Mouse (Mus musculus) C2C12 (cell line): ENCODE data around the gene Rnf5. TPM values are rescaled to one million over a fixed set of nuclear protein-coding genes. Genes with fewer than 3 reads are reported as not detected.

Experiments
- H3K27me3 ChIP-seq: one replicate; pipeline ENCODE4 v1.6.1; 2011; ENCODE audit not compliant: control insufficient read depth, insufficient read depth, insufficient read length
- H3K36me3 ChIP-seq: one replicate; pipeline ENCODE4 v1.6.1; 2011; ENCODE audit not compliant: control insufficient read depth, insufficient read depth
- H3K4me3 ChIP-seq: one replicate; pipeline ENCODE4 v1.5.1; 2011; ENCODE audit warnings: mild to moderate bottlenecking, control low read depth; ENCODE audit not compliant: poor library complexity, insufficient read depth, severe bottlenecking
- H3K79me2 ChIP-seq: one replicate; pipeline ENCODE4 v1.6.1; 2011; ENCODE audit not compliant: control insufficient read depth, insufficient read depth
- H3K79me3 ChIP-seq: one replicate; pipeline ENCODE4 v1.6.1; 2011; ENCODE audit warnings: low read depth, control low read depth
- H3ac ChIP-seq: one replicate; pipeline ENCODE3; 2011; ENCODE audit warnings: low read depth; ENCODE audit not compliant: control insufficient read depth, insufficient read length
- CEBPB ChIP-seq: IDR thresholded peaks from one replicate; pipeline ENCODE4 v1.6.1; 2011; ENCODE audit warnings: low read depth, mild to moderate bottlenecking, control low read depth, moderate library complexity
- CTCF ChIP-seq: IDR thresholded peaks from one replicate; pipeline ENCODE4 v1.5.1; 2011; ENCODE audit not compliant: control insufficient read depth, insufficient read depth, insufficient read length
- FOSL1 ChIP-seq: IDR thresholded peaks from one replicate; pipeline ENCODE4 v1.8.0; 2011; ENCODE audit warnings: mild to moderate bottlenecking, low read length; ENCODE audit not compliant: poor library complexity, insufficient read depth, severe bottlenecking
- MAX ChIP-seq: IDR thresholded peaks from one replicate; pipeline ENCODE4 v1.6.1; 2011; ENCODE audit warnings: mild to moderate bottlenecking, control low read depth
- MYOD1 ChIP-seq: IDR thresholded peaks from one replicate; pipeline ENCODE4 v1.6.1; 2011; ENCODE audit warnings: low read depth; ENCODE audit not compliant: control insufficient read depth, insufficient read length
- MYOG ChIP-seq: IDR thresholded peaks from one replicate; pipeline ENCODE4 v1.6.1; 2011; ENCODE audit not compliant: control insufficient read depth, insufficient read length; ENCODE audit errors: extremely low read depth
- USF1 ChIP-seq: IDR thresholded peaks from one replicate; pipeline ENCODE4 v1.6.1; 2011; ENCODE audit warnings: low read depth, mild to moderate bottlenecking, control low read depth, moderate library complexity
- polyA plus RNA-seq: library from polyadenylated mRNA; unstranded; fragments of >200 nt; fragmentation: generic; extraction: Trizol; gene quantifications from one replicate; pipeline ENCODE4 v1.2.1, GENCODE M21; 2012; ENCODE audit warnings: missing spikeins

Gene Rnf5
- polyA plus RNA-seq, 1 experiment = 37.1 TPM

DNA sequence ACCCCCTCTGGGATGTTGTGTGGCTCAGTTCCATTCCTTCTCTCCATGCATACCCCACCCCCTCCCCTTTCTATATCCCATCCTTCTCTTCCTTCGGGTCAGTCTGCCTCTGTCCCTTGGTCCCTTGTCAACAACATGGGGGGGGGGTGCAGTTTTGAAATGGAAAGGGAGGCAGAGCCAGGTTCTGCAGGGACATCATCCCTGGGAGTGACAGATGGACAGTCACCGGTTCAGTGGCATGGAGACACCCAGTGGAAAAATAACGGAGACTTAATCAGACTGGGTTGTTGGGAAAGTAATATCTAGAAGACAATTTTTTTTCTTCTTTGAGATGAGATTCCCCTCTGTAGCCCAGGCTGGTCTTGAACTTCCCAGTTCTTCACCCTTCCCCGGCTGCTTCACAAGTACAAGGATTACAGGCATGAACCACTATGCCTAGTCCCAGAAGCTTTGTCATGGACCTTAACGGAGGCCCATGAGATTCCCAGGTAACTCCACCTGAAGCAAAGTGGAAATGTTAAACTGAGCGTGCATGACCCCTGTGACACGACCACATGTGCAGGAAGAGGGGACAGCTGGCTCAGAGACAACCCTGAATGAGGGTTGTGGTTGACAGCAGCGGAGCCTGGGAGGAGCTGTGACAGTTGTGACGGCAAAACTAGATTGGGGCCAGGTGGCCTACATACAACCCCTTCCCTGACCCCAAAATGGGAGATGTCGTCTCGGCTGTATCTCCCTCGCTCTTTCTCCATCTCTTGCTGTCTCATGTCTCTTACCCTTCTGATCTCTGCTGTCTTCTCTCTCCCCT, 26.5 kb upstream of the Rnf5 start:
- Histone ChIP-seq H3K79me3 (no peaks in the 10 kb centered on the region), H3K36me3 (no peaks in the 10 kb centered on the region), H3K27me3 (peaks cover 38% of the 10 kb centered on the region), H3ac (no peak overlapping the region), H3K79me2 (no peaks in the 10 kb centered on the region), H3K4me3 (no peak overlapping the region)
- TF ChIP-seq CEBPB = no peak

DNA sequence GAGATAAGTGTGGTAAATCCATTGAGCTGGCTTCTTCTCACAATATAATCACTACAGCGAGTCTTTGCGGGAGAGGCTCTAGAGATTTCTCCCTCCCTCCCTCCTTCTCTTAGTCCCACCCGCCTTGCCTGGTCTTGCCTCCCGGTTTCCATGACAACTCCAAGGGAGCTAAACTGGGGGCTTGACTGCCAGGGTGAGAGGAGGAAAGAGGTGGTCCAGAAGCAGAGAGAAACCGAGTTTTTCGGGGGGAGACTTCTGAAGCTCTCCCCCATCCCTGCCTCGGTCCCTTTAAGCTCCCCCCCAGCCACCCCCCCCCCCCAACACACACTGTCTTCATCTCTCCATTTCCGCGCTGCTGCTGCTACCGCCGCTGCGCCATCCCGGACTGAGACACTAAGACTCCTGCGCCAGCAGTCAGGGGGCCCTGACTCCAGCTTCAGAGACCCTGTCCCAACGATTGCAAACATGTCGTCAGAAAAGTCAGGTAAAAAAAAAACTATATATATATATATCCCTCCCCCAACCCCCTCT, 25.8 kb upstream of the Rnf5 start, which contains the start of gene Prrt1:
Gene Prrt1, plus strand, starts transcription at position 313 of the 531 bp plus-strand sequence.
- Histone ChIP-seq H3K79me2 (no peaks in the 10 kb centered on the region), H3K79me3 (no peaks in the 10 kb centered on the region), H3K4me3 (no peak within 1 kb of the TSS), H3K27me3 (peaks cover 38% of the 10 kb centered on the region), H3K36me3 (no peaks in the 10 kb centered on the region), H3ac (no peak within 1 kb of the TSS)
- no peak for TF ChIP-seq CEBPB

DNA sequence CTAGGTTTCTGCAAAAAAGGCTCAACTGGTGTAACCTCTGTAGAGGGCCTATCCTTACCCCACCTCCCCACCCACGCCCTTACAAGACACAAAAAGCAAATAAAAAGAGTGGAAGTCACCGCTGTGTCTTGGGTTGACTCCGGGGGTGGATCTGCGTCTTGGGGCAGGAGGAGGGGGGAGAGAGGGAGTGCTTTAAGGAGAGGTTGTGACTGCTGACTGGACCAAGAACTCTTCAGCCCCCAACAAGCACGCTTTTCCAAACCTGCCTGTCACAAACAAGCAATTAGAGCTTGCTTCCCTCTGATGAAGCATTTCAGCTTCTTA, 25.1 kb upstream of the Rnf5 start:
- no peaks in the 10 kb centered on the region for H3K79me3 ChIP-seq
- no peak overlapping the region for H3ac ChIP-seq
- TF ChIP-seq USF1 = no peak
- no peak for TF ChIP-seq CEBPB
- no peak for TF ChIP-seq FOSL1
- TF ChIP-seq CTCF = no peak
- no peak for TF ChIP-seq MAX
- TF ChIP-seq MYOG = no peak
- H3K4me3 ChIP-seq = no peak overlapping the region
- H3K27me3 ChIP-seq = peaks cover 31% of the 10 kb centered on the region
- no peaks in the 10 kb centered on the region for H3K36me3 ChIP-seq
- no peaks in the 10 kb centered on the region for H3K79me2 ChIP-seq

DNA sequence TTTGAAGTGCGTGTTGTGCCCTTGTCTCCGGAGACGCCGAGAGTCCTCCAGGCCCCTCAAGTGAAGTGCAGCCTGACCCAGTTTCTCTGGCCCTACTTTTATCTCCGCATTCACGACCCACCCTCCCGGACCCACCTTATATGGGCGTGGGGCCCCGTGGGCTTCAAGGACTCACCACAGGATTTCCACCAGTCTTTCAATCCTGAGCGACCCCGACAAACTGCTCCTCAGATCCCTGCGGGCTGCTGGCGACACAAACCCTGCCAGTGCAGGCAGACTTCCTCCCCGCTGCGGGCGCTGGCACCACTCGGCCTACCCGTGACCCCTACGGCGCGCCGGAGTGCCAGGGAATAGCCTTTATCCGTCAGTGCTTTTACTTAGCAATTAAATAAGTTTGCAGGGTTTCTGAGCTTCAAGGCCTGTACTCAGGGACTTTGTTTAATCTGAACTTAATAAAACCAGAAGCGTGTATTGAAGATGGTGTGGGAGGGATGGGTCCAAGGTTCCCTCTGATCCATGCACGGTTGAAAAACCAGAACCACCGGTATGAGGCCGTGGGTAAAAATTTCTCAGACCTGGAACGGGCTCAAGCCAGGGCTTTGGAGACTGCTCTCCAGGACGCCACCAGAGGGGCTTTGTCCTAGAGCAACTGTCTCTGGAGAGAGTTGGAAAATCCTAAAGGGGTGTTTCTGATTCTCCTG, 24.6 kb upstream of the Rnf5 start, which contains the start of gene Ppt2:
Gene Ppt2, minus strand, starts transcription at position 568 of the 701 bp plus-strand sequence.
- TF ChIP-seq MAX (no peak), FOSL1 (no peak), CEBPB (no peak), CTCF (no peak)
- H3K79me2 ChIP-seq = no peaks in the 10 kb centered on the region

DNA sequence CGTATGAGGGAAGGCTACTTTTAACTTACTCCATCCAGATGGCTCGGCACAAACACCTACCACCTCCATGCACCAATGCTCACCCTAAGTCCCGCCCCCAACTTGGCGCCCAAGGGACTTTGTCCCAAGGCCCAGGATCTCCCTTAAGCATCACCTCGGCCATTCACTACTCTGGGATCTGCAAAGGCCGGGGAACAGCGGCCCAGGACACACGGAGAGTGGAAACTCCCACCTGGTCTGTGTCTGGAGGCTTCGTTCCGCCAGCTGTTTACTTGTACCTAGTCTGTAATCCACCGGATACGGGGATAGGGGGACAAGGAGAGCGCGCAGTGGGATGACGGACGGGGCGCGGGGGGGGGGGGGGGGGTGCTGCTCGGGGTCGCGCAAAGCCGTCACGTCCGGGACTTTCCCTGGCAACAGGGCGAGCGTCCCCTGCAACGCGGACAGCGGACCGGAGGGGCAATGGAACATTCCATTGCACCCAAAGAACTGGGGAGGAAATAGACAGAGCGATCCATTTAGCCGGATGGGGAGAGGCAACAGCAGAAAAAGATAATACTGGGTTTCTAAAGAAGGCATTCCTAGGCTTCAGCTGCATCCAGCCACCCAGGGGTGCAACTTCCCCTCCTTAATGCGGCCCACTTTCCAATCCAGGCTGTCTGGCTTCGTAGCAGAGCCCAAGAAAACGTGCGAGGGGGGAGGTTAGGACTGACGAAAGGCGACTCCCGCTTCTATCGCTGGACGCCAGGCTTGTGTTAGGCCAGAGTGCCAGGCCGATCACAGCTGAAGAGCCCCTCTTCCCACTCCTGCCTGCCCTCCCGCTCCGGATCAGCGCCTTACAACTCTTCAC, 23.8 kb upstream of the Rnf5 start:
- Histone ChIP-seq H3K36me3 (no peaks in the 10 kb centered on the region), H3K79me2 (no peaks in the 10 kb centered on the region), H3K79me3 (no peaks in the 10 kb centered on the region), H3ac (peak overlapping the region; percentile 75), H3K4me3 (peak overlapping the region; percentile 32), H3K27me3 (peaks cover 23% of the 10 kb centered on the region)
- TF ChIP-seq CTCF = no peak
- peak; percentile 55 for TF ChIP-seq MAX

More for the DNA sequence above, 24.6 kb upstream of the Rnf5 start, which contains the start of gene Ppt2:
- H3K4me3 ChIP-seq = peak within 1 kb of the TSS; percentile 32
- H3K79me3 ChIP-seq = no peaks in the 10 kb centered on the region
- H3K36me3 ChIP-seq = no peaks in the 10 kb centered on the region
- peak within 1 kb of the TSS; percentile 75 for H3ac ChIP-seq
- peaks cover 27% of the 10 kb centered on the region for H3K27me3 ChIP-seq

DNA sequence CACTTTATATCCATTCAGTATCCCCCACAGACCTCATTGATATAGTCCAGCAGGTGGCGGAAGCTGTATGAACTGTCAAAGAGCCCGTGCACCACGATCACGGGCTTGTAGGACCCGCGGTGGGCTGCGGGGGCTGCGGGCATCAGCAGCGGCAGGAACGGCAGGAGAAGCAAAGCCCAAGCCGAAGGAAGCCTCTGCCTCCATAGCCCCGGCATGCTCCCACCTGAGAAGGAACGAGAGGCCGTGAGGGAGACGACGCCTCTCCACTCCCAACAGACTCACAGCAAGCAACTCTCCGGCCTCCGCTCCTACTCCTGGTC, 23.2 kb upstream of the Rnf5 start:
- no peaks in the 10 kb centered on the region for H3K36me3 ChIP-seq
- H3K79me3 ChIP-seq = no peaks in the 10 kb centered on the region
- TF ChIP-seq CTCF (no peak), MYOD1 (no peak), USF1 (no peak), MYOG (no peak), CEBPB (no peak), FOSL1 (no peak), MAX (no peak)
- peaks cover 17% of the 10 kb centered on the region for H3K27me3 ChIP-seq
- peak overlapping the region; percentile 1 for H3ac ChIP-seq
- H3K4me3 ChIP-seq = peak overlapping the region; percentile 32
- H3K79me2 ChIP-seq = no peaks in the 10 kb centered on the region
